Mouse (Mus musculus) intestine, embryonic 14.5 days (tissue): ENCODE measurements at regions not wholly inside any gene's neighbourhood (a gene's known extent, or its start where the extent isn't known, plus 50 kb on each side); places are given as distances from the start of the nearest gene placed in this dataset.
"Not testable (repeated sequence)": the region's sequence is repeated elsewhere in the genome, so short reads cannot be mapped to it uniquely, and the experiment has no call there.

ENCODE experiments used
- ATAC-seq: fragments of 200-750 bp; cut with Nextera tagmentation; replicated peaks from 2 replicates; pipeline ENCODE4 v1.8.0; 2017; ENCODE audit warnings: low read depth, moderate number of reproducible peaks, moderate TSS enrichment, moderate library complexity; ENCODE audit not compliant: low FRiP score, low TSS enrichment
- DNase-seq: peaks from one replicate; pipeline ENCODE4 v3.0.0-alpha.2; 2018; ENCODE audit warnings: low spot score
- H3K27ac ChIP-seq: fragments of 300-500 bp; sonication (generic); 2 replicates; pipeline ENCODE4 v1.5.1; 2014; ENCODE audit warnings: low read depth, mild to moderate bottlenecking, control low read depth
- H3K27me3 ChIP-seq: fragments of 300-500 bp; sonication (generic); replicated peaks from 2 replicates; pipeline ENCODE4 v1.6.1; 2014; ENCODE audit warnings: low read length, control low read depth; ENCODE audit not compliant: control insufficient read depth, insufficient read depth
- H3K36me3 ChIP-seq: fragments of 300-500 bp; sonication (generic); 2 replicates; pipeline ENCODE4 v1.6.1; 2014; ENCODE audit warnings: low read length, control low read depth; ENCODE audit not compliant: control insufficient read depth, insufficient read depth
- H3K4me1 ChIP-seq: fragments of 300-500 bp; sonication (generic); replicated peaks from 2 replicates; pipeline ENCODE4 v1.6.1; 2014; ENCODE audit warnings: low read length, control low read depth, mixed read lengths; ENCODE audit not compliant: control insufficient read depth, insufficient read depth
- H3K4me2 ChIP-seq: fragments of 300-500 bp; sonication (generic); 2 replicates; pipeline ENCODE4 v1.6.1; 2014; ENCODE audit warnings: low read length
- H3K4me3 ChIP-seq: fragments of 300-500 bp; sonication (generic); 2 replicates; pipeline ENCODE4 v1.5.1; 2014; ENCODE audit warnings: low read depth, low read length, control low read depth, mixed read lengths
- H3K9ac ChIP-seq: fragments of 300-500 bp; sonication (generic); 2 replicates; pipeline ENCODE4 v1.6.1; 2014; ENCODE audit warnings: mild to moderate bottlenecking, low read length
- H3K9me3 ChIP-seq: fragments of 300-500 bp; sonication (generic); 2 replicates; pipeline ENCODE4 v1.6.1; 2016; ENCODE audit warnings: low read length, control low read depth; ENCODE audit not compliant: control insufficient read depth
- WGBS: fragments of 180-500 bp; shearing (Covaris S2); extraction: QIAGEN DNeasy Blood & Tissue Kit; methylation state at CpG from one replicate; pipeline ENCODE4 v1.1.7; 2014; 5-methylcytosine and 5-hydroxymethylcytosine counted together

DNA sequence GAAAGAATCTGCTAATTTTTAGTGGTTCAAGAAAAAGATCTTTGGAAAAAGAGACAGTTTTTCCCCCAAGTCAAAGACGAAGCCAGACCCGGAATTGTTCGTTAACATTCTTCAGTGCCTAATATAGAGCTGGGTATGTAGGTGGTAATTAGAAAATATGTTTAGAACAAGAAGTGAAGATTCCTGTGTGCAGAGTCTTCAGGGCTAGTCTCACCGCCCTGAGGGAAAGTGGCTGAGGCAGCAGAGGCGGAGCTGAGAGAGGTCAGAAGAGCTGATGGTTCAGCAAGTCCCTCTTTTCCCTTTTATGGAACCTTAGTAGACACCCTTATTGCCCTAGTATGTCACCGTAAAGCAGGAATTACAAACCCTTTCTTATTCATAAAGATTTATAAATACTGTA is 232.0 kb downstream of the Pten start:
- Histone ChIP-seq H3K9me3 (no peaks in the 10 kb centered on the region), H3K4me3 (no peak overlapping the region), H3K4me1 (no peaks in the 10 kb centered on the region), H3K36me3 (no peaks in the 10 kb centered on the region), H3K27me3 (no peaks in the 10 kb centered on the region), H3K4me2 (no peak overlapping the region), H3K9ac (no peak overlapping the region), H3K27ac (no peak overlapping the region)
- DNase-seq (no peak), ATAC-seq (no peak)
- WGBS, result 79% methylated on average over 6 of the region's 6 CpGs

DNA sequence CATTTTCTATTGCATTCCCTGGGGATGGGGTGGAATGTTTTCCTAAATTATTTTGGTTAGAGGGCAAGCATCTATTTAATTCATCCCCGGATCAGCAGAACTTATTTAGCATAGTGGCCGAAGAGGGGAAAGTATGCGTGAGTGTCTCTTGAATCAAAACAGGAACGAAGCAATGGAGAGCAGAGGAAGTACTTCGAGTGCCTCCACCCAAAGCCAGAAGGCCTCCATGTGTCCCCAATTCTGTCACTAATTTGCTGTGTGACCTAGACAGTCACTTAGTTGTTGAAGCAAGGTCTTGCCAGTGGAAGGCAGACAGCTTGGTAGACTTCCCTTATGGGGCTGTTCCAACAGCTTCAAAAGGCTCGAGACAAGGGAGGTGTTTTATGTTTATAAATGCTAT is 233.3 kb downstream of the Pten start:
- 88% methylated on average over 6 of the region's 6 CpGs for WGBS
- H3K27ac ChIP-seq, result no peak overlapping the region
- ATAC-seq, result no peak
- DNase-seq, result no peak
- H3K4me3 ChIP-seq, result no peak overlapping the region
- no peaks in the 10 kb centered on the region for H3K36me3 ChIP-seq
- H3K4me1 ChIP-seq, result no peaks in the 10 kb centered on the region
- H3K27me3 ChIP-seq, result no peaks in the 10 kb centered on the region
- H3K4me2 ChIP-seq, result no peak overlapping the region
- H3K9ac ChIP-seq, result no peak overlapping the region
- H3K9me3 ChIP-seq, result no peaks in the 10 kb centered on the region

DNA sequence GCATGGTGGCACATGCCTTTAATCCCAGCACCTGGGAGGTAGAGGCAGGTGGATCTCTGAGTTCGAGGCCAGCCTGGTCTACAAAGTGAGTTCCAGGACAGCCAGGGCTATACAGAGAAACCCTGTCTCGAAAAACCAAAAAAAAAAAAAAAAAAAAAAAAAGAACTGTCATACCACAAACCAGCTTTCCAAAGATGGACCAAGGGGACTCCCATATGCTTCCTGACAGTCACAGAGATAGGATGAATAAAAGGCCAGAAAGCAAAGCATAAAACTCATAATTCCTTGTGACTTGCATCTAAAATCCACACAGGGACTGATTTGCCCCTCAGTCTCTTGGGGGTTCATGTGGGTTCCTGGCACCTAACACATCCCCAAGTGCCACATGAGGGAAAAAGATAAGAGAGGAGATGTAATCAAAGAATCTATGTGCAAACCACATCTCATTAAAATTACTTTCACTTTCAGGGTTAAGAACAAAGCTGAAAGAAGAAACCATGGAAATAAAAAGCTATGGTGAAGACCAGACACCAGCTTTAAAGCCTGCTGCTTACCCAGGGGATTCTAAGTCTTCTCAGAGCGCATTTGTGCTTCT is 241.4 kb downstream of the Pten start:
- no peak overlapping the region for H3K9ac ChIP-seq

DNA sequence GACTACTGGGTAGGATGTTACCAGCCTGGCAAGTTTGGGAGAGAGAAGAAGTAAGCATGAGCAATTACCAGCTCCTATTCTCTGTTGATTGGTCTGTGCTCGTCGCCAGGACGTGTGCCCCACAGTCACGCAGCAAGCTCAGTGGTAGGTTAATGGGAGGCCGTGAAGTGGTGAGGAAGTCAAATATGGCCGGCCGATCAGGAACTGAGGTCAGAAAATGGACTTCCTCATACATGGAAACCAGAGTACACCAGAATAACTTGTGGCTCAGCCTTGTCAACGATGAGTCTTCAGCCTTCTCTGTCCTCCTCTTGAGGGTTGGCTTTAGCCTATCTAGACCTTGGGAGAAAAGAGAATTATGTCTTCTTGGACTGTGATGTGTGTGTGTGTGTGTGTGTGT is 250.3 kb downstream of the Pten start:
- no peak overlapping the region for H3K4me3 ChIP-seq
- H3K27me3 ChIP-seq, result no peaks in the 10 kb centered on the region
- no peak overlapping the region for H3K4me2 ChIP-seq
- WGBS, result 91% methylated on average over 8 of the region's 8 CpGs
- H3K27ac ChIP-seq, result no peak overlapping the region
- H3K36me3 ChIP-seq, result no peaks in the 10 kb centered on the region
- H3K9ac ChIP-seq, result no peak overlapping the region
- no peak for DNase-seq
- no peaks in the 10 kb centered on the region for H3K9me3 ChIP-seq
- no peak for ATAC-seq
- H3K4me1 ChIP-seq, result no peaks in the 10 kb centered on the region

More for the DNA sequence above, 241.4 kb downstream of the Pten start:
- no peaks in the 10 kb centered on the region for H3K27me3 ChIP-seq
- no peaks in the 10 kb centered on the region for H3K4me1 ChIP-seq
- ATAC-seq (no peak), DNase-seq (no peak)
- no peak overlapping the region for H3K27ac ChIP-seq
- WGBS, result 71% methylated on average over 2 of the region's 3 CpGs
- H3K36me3 ChIP-seq, result no peaks in the 10 kb centered on the region
- H3K4me2 ChIP-seq, result no peak overlapping the region
- H3K4me3 ChIP-seq, result no peak overlapping the region
- H3K9me3 ChIP-seq, result no peaks in the 10 kb centered on the region

DNA sequence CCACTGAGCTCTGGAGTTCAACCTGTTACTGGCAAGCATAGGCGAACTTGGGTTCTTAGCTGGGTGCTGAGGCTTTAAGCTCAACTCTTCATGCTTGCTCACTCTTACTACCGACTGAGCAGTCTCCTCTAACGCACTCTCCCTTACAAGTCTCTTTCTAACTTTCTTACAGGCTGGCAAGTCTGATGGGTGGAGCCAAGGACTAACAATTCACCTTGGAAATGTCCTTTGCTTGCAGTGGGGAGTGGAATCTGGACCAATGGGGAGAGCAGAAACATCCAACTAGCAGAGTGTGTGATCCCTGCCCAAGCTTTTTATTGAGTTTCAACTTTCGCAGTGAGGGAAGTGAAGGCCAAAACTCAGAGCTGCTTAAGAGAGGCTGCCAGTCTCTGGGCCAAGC is 250.8 kb downstream of the Pten start:
- ATAC-seq, result no peak
- WGBS, result 88% methylated on average over 4 of the region's 4 CpGs
- Histone ChIP-seq H3K9ac (no peak overlapping the region), H3K4me1 (no peaks in the 10 kb centered on the region), H3K4me3 (no peak overlapping the region), H3K36me3 (no peaks in the 10 kb centered on the region), H3K4me2 (no peak overlapping the region), H3K27me3 (no peaks in the 10 kb centered on the region), H3K27ac (no peak overlapping the region), H3K9me3 (no peaks in the 10 kb centered on the region)
- no peak for DNase-seq

DNA sequence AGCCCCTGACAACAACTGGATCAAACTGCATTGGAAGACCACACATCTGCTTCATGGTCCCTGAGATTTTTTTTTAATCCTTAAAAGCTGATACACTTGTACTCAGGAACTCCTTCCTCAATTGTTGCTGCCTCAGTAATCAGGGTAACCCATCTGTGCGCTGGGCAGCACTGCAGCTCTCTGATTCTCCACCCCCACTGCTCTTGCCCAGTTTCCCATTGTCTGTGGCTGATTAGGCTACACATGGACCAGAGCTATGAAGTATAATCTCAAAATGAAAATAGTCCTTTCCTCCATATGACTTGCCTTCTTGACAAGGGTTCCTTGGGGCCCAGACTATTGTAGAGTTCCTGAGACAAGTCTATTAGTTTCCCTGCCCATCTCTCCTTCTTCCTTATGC is 251.5 kb downstream of the Pten start:
- Histone ChIP-seq H3K27ac (no peak overlapping the region), H3K4me1 (no peaks in the 10 kb centered on the region), H3K4me2 (no peak overlapping the region), H3K9me3 (no peaks in the 10 kb centered on the region), H3K9ac (no peak overlapping the region), H3K27me3 (no peaks in the 10 kb centered on the region), H3K36me3 (no peaks in the 10 kb centered on the region), H3K4me3 (no peak overlapping the region)
- ATAC-seq (no peak), DNase-seq (no peak)
- 85% methylated on average over 1 of the region's 1 CpGs for WGBS

DNA sequence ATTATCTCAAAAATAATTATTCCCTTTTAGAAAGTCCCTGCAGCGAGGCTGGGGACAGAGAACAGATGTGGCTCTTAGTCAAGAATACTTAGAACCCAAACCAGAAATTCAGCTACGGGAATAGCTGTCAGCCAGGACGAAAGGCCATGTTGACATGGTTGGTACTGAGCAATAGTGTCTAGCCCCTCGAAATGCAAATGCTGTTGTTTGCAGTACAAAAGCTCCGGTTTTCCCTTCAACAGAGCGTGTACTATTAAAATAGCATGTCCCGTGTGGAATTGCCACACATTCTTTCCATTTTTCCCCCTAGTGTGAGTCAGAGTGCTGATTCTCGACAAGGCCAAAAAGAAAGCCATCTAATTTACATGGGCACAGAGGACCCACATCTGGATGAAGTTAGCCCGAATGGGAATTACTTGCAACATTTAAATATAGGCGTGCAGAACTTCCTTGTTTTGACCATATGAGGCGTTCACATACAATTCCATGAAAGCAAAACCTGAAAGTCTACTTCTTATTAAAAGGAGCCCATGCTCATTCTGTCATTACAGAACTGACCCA is 253.7 kb downstream of the Pten start:
- no peak for DNase-seq
- Histone ChIP-seq H3K4me1 (no peaks in the 10 kb centered on the region), H3K27ac (no peak overlapping the region), H3K27me3 (no peaks in the 10 kb centered on the region), H3K9ac (no peak overlapping the region), H3K9me3 (no peaks in the 10 kb centered on the region), H3K4me3 (no peak overlapping the region), H3K4me2 (no peak overlapping the region), H3K36me3 (no peaks in the 10 kb centered on the region)
- ATAC-seq, result no peak
- WGBS, result 86% methylated on average over 11 of the region's 11 CpGs

DNA sequence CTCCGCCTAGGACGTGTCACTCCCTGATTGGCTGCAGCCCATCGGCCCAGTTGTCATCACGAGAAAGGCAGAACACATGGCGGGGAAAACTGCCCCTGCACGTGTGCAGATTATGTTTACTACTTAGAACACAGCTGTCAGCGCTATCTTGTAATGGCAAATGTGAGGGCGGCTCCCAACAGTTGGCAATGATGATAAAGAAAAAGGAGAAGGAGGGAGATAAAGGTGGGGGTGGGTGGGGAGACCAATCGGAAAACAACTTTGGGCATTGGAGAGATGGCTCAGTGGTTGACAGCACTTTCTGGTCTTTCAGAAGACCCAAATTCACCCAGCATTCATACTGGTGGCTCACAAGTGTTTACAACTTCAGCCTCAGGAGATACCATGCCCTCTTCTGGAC is 257.6 kb downstream of the Pten start:
- not testable (repeated sequence) for H3K4me3 ChIP-seq, H3K36me3 ChIP-seq, H3K9ac ChIP-seq, ATAC-seq, DNase-seq, H3K4me1 ChIP-seq, H3K4me2 ChIP-seq, H3K27me3 ChIP-seq, H3K27ac ChIP-seq, H3K9me3 ChIP-seq
- 86% methylated on average over 9 of the region's 9 CpGs for WGBS

DNA sequence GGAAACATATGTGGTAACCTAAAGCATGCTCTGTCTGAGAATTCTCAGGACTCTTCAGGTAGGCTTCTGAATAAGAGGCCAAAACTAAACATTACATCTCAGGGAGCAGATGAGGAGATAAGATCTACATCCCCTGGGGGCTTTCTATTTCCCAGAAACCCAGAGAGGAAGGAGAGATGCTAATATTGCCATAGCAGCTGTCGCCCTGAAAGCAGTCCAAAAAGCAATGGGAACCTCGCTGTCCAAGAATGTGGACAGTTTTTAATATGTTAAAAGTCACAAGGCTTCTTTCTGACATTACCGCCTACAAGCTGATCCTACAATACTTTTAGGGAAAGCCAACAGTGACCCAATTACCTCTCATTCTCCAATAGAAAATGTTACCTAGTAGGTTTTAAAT is 263.9 kb downstream of the Pten start:
- Histone ChIP-seq H3K4me3 (no peak overlapping the region), H3K9me3 (no peaks in the 10 kb centered on the region), H3K4me2 (no peak overlapping the region), H3K27me3 (no peaks in the 10 kb centered on the region), H3K4me1 (no peaks in the 10 kb centered on the region), H3K36me3 (no peaks in the 10 kb centered on the region), H3K27ac (no peak overlapping the region), H3K9ac (no peak overlapping the region)
- DNase-seq, result no peak
- ATAC-seq, result no peak
- WGBS, result 75% methylated on average over 3 of the region's 3 CpGs
